Mouse (Mus musculus): Measurements from ENCODE around the gene D630023F18Rik.

GRCm38 (mm10) chr1:65131671-65132070, 8.7 kb upstream of the D630023F18Rik start:
- TF ChIP-seq CTCF (IDR thresholded peaks at IDR 0.05; ENCODE audit: borderline replicate concordance, control insufficient read depth, extremely low read depth, insufficient read depth, low read length, poor library complexity) (no peak), POLR2A (IDR thresholded peaks at IDR 0.05; ENCODE audit: control insufficient read depth, extremely low read depth, insufficient read depth, low read length, poor library complexity) (no peak)

All from thymus, adult 2 months (tissue).